Mouse (Mus musculus) ovary, postnatal 36 days (tissue): ENCODE results near the gene Gm28041.
A peak's percentile ranks its signal among the peaks of the same experiment; 100 is the strongest.
"Not testable (repeated sequence)": the region's sequence is repeated elsewhere in the genome, so short reads cannot be mapped to it uniquely, and the experiment has no call there.

Experiments used
- DNase-seq: peaks from one replicate; pipeline ENCODE4 v3.0.0; 2022; ENCODE audit warnings: low spot score, mixed read lengths

Gm28041 gene

DNA sequence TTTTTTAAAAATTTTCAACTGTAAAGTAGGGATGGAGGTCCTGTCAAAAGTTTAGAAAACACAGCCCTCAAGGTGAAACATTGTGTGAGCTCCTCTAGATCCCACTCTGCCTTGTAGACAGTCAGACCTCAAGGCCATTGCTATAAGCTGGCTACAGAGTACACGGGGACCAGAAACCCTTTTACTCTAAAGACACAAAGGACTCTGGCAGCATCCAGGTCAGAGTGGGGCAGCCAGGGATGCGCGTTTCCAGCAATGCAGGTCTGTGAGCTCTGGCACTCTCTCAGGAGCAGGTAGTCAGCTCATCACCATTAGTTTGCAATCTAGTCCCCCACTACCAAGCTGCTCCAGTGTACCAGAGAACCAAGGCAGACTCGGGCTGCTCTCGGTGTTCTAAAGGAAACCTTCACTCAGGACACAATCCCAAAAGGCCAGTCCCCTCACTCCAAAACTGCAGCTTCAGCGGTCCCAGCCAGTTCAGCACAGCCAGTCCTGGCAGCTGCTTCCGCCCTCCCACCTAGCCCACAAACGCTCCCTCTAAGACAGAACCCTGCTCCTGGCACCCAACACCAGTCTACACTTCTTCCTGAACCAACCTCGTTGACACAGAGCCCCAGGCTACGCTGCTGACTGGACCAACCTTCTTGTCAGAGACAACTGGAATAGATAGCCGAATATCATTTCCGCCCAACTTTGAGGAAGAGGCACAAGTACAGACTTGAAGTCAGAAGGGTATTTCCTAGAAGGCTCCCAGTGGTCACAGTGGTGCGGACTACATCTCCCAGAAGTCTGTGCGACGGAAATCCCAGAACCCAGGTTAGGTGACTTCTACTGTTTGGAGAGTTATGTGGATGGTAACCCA is at the start of gene Gm28041, which contains the start of gene Zfp456:
Gm28041 (minus strand) TSS at position 684 of the 862 bp plus-strand sequence.
Zfp456 (minus strand) TSS at position 761 of the 862 bp plus-strand sequence.
- peak; percentile 65 for DNase-seq

DNA sequence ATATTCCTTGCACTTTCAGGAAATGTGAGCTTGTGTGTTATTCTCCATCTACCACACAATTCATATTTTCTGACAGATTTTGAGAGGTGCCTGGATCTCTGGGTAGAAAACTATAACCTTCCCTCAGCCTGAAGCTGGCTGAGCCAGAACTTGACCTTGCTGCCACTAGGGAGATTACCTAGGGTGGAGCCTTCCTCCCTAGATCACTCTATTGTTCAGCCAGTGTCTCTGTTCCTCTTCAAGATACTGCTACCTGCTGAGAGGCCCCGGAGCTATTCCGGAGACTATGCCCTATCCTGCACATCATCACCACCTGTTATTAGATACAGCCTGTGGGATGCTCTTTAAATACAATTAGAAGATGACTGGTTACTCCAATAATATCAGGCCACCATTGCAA is 47.0 kb upstream of the Gm28041 start:
- not testable (repeated sequence) for DNase-seq

DNA sequence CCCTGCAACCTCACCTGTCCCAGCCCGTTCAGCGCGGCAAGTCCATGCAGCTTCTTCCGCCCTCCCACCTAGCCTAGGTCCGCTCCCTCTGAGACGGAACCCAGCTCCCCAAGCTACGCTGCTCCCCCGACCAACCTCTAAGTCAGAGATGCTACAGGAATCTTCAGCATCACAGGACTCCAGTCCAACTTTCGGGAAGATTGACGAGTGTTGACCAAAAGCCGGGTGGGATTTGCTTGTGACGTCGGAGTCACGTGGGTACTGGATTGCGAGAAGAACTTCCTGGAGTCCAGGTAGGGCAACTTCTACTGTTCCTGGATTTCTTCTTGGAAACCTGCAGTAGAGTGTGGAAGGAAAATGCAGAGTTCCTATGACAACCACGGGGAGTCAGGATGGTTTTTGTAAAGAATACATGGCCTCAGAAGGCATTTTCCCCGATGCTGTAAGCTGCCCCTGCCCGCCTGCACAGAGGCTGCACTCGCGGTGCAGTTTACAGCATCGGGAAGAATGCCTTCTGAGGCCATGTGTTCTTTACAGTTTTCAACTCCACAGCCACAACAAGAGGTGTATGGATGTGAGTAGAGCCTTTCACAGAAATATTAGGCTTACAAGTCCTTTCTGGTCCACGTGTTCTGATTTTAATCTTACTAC is 45.8 kb upstream of the Gm28041 start, which contains the start of gene Zfp459:
Zfp459 (minus strand) TSS at position 212 of the 651 bp plus-strand sequence.
- DNase-seq = peak; percentile 27

- no peak for DNase-seq
These were observed 45.1 kb upstream of the Gm28041 start for GRCm38 (mm10) chr13:67420558-67421206.

DNA sequence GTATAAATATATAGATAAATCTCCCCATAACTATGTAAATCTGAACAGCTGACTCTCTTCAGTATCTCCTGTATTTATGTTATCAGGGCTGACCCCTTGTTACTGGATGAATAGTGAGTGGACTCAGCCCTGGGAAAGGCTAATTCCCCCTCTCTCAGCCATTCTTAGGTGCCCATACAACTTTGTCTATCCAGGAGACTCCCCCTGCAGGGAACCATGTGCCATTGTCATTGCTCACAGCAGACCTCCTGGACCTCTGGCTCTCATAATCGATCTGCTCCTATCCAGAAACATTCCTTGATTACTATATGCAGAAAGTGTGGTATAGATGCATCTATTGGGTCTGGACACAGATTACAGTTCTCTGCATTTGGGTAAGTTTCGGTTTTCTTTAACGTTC is 41.3 kb upstream of the Gm28041 start:
- DNase-seq = no peak

DNA sequence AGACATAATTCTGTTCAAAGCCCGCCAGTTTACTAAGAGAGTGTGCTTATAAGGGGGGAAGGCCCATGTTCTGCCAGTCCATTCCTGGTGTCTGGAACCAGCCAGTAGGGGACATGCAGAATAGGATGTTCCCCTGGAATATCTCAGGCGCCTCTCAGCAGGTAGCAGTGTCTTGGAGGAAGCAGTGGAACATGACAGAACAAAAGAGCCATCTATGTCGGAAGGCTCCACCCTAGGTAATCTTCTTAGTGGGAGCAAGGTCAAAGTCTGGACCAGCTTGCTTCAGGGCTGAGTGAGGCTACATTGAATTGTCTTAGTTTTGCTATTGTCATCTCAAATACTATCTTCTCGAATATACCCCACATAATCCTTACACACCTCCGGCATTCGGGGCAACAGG is 40.2 kb upstream of the Gm28041 start:
- DNase-seq = no peak

DNA sequence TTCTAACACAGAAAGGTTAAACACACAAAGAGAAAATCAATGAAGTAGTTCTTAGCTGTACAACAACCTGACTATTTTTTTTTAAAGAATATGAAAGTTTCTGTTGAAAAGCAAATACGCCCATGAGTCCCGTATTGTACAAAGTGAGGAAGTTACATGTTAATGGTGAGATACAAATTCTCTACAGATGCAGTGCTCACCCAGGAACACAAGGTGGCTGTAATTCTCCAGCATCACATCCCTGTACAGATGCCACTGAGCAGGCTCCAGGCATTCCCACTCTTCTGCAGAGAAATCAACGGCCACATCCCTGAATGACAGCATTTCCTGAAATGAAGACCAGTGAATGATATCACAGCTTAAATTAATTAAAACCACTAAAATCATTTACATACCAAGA is 38.1 kb upstream of the Gm28041 start:
- DNase-seq = not testable (repeated sequence)

DNA sequence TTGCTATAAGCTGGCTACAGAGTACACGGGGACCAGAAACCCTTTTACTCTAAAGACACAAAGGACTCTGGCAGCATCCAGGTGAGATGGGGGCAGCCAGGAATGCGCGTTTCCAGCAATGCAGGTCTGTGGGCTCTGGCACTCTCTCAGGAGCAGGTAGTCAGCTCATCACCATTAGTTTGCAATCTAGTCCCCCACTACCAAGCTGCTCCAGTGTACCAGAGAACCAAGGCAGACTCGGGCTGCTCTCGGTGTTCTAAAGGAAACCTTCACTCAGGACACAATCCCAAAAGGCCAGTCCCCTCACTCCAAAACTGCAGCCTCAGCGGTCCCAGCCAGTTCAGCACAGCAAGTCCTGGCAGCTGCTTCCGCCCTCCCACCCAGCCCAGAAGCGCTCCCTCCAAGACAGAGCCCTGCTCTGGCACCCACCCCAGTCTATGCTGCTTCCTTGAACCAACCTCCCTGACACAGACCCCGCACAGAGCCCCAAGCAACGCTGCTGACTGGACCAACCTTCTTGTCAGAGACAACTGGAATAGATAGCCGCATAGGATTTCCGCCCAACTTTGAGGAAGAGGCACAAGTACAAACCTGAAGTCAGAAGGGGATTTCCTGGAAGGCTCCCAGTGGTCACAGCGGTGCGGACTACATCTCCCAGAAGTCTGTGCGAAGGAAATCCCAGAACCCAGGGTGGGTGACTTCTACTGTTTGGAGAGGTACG is 23.8 kb upstream of the Gm28041 start, which contains the start of gene Zfp429:
Zfp429 (minus strand) TSS at position 637 of the 721 bp plus-strand sequence.
- peak; percentile 63 for DNase-seq

DNA sequence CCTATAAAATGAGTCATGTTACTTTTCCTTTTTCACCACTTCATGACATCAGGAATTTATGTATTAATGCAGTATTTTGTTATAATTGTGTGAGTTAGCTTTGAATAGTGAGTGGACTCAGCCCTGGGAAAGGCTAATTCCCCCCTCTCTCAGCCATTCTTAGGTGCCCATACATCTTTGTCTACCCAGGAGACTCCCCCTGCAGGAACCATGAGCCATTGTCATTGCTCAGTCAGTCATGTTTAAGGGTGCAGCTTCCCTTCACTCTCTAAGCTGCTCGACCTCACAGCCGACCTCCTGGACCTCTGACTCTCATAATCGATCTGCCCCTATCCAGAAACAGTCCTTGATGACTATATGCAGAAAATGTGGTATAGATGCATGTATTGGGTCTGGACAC is 722 bp upstream of the Gm28041 start:
- not testable (repeated sequence) for DNase-seq

DNA sequence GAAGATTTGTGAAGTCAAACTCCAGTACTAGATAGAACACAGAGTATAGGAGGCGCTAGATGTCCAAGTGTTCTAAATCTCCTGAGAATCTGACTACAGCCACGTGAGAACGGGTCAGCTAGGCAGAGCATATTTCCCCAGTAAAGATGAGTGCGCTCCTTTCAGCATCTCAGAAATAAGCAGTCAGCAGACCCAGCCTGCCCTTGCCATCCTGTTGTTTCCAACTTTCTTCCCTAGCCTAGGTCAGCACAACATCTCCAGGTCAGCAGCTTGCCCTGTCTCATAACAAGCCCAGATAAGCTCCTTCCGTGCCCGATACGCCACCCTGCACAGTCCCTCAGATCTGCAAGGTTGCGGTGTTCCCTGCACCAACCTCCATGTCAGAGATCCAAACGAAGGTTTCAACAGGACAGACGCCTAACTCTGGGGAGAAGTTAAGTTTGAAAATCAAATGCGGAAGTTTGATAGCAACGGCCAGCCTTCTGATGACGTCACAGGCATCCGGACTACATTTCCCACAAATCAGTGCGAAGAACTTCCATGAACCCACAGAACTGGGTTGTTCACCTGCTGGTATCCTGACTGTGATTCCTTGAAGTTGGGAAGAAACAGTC is 15.3 kb downstream of the Gm28041 start, which contains the start of the genes Gm28044 and Zfp953:
Gm28044 (minus strand) TSS at position 406 of the 614 bp plus-strand sequence.
Zfp953 (minus strand) TSS at position 475 of the 614 bp plus-strand sequence.
- DNase-seq = peak; percentile 80

DNA sequence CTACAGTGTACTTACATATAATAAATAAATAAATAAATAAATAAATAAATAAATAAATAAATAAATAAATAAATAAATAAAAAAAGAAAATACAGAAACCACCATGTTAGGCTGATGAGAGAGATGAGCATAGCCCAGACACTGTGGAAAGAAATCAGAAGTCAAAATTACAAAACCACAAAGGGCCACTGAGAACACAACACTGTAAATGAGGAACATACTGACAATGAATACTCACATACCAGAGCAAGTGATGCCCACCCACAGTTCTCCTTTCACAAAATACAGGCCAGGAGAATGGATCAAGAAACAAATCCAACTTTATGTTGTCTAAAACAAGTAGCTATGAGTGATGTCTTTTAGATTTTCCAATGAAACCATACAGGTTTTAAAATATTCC is 23.7 kb downstream of the Gm28041 start:
- no peak for DNase-seq

DNA sequence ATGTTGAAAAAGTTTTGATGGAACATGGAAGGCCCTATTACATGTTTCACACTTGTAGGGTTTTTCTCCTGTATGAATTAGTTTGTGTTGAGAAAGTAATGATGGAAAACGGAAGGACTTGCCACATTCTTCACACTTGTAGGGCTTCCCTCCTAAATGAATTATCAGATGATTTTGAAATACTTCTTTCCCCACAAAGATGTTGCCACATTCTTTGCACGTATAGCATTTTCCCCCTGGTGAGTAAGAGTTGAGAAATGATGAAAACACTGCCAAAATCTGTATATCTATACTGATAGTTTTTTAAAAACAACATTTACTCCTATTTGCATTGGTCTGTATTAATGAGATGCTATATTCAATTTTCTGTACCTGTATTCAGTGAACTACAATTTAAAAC is 32.1 kb downstream of the Gm28041 start:
- DNase-seq = no peak

GRCm38 (mm10) chr13:67332877-67333276 is 42.7 kb downstream of the Gm28041 start:
- DNase-seq = no peak

GRCm38 (mm10) chr13:67332019-67332724 is 43.4 kb downstream of the Gm28041 start, which contains the start of gene Zfp595:
Zfp595 (minus strand) TSS chr13:67332570.
- DNase-seq = peak; percentile 67

DNA sequence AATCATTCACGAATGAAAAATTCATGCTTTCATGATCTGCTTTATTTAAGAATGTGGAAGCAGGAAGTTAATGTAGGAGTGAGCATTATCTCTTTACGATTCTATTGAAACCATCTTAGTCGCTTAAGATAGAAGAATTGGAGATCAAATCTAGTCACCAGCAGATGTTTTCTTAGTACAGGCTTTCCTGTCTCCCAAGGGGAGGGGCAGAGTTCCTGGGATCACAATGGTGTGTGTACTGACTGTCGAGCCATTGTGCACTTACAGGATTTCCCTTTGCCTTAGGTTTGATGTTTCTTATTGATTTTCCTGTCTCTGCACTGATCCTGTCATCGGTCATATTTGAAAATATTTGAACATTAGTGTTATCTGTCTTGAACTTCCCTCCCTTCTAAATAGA is 68.8 kb downstream of the Gm28041 start:
- DNase-seq = no peak

- DNase-seq = peak; percentile 71
These were observed 69.5 kb downstream of the Gm28041 start, which contains the start of gene Zfp457 for GRCm38 (mm10) chr13:67305822-67306672. Zfp457 (minus strand) TSS chr13:67306485.
